Mouse (Mus musculus): Measurements from ENCODE around the gene Wasf2. TPM values are rescaled to one million over a fixed set of nuclear protein-coding genes. Genes with fewer than 3 reads are reported as not detected.

Gene Wasf2
- total RNA-seq, 2 experiments from 2014 or later, result 73.7 to 79.6 TPM

GRCm38 (mm10) chr4:133217641-133218040 is 87.3 kb downstream of the Wasf2 start:
- no peak for ATAC-seq (replicated peaks; ENCODE audit: low FRiP score, poor library complexity, severe bottlenecking)

GRCm38 (mm10) chr4:133218745-133219144 is 88.4 kb downstream of the Wasf2 start:
- no peak for ATAC-seq (replicated peaks; ENCODE audit: low FRiP score, poor library complexity, severe bottlenecking)

GRCm38 (mm10) chr4:133220656-133221055 is 90.4 kb downstream of the Wasf2 start:
- no peak for ATAC-seq (replicated peaks; ENCODE audit: low FRiP score, poor library complexity, severe bottlenecking)

- no peak for ATAC-seq (replicated peaks; ENCODE audit: low FRiP score, poor library complexity, severe bottlenecking)
Measured at GRCm38 (mm10) chr4:133221701-133222100, 91.4 kb downstream of the Wasf2 start.

GRCm38 (mm10) chr4:133223875-133224274 is 93.6 kb downstream of the Wasf2 start:
- no peak for ATAC-seq (replicated peaks; ENCODE audit: low FRiP score, poor library complexity, severe bottlenecking)

- no peak for ATAC-seq (replicated peaks; ENCODE audit: low FRiP score, poor library complexity, severe bottlenecking)
Measured at GRCm38 (mm10) chr4:133226073-133226472, 95.8 kb downstream of the Wasf2 start.

- ATAC-seq (replicated peaks; ENCODE audit: low FRiP score, poor library complexity, severe bottlenecking), result no peak
Measured at GRCm38 (mm10) chr4:133227636-133228035, 97.3 kb downstream of the Wasf2 start.

GRCm38 (mm10) chr4:133229582-133229981 is 99.3 kb downstream of the Wasf2 start:
- ATAC-seq (replicated peaks; ENCODE audit: low FRiP score, poor library complexity, severe bottlenecking), result no peak

GRCm38 (mm10) chr4:133233285-133233976 is 103.1 kb downstream of the Wasf2 start:
- peak; percentile 64; the same call in 1 of the 2 replicates for ATAC-seq (replicated peaks; ENCODE audit: low FRiP score, poor library complexity, severe bottlenecking)

- ATAC-seq (replicated peaks; ENCODE audit: low FRiP score, poor library complexity, severe bottlenecking), result no peak
Measured at GRCm38 (mm10) chr4:133234771-133235170, 104.5 kb downstream of the Wasf2 start.

- no peak for ATAC-seq (replicated peaks; ENCODE audit: low FRiP score, poor library complexity, severe bottlenecking)
Measured at GRCm38 (mm10) chr4:133235415-133235814, 105.1 kb downstream of the Wasf2 start.

- ATAC-seq (replicated peaks; ENCODE audit: low FRiP score, poor library complexity, severe bottlenecking), result no peak
Measured at GRCm38 (mm10) chr4:133237911-133238310, 107.6 kb downstream of the Wasf2 start.

- peak; percentile 67 for ATAC-seq (replicated peaks; ENCODE audit: low FRiP score, poor library complexity, severe bottlenecking)
Measured at GRCm38 (mm10) chr4:133240490-133240921, 110.2 kb downstream of the Wasf2 start, which contains the start of gene Map3k6. Gene Map3k6 (plus strand): TSS chr4:133240818.

GRCm38 (mm10) chr4:133240934-133241908 is 110.9 kb downstream of the Wasf2 start:
- peak; percentile 87 for ATAC-seq (replicated peaks; ENCODE audit: low FRiP score, poor library complexity, severe bottlenecking)

- ATAC-seq (replicated peaks; ENCODE audit: low FRiP score, poor library complexity, severe bottlenecking), result no peak
Measured at GRCm38 (mm10) chr4:133241910-133242309, 111.6 kb downstream of the Wasf2 start.

GRCm38 (mm10) chr4:133242710-133243109 is 112.4 kb downstream of the Wasf2 start:
- ATAC-seq (replicated peaks; ENCODE audit: low FRiP score, poor library complexity, severe bottlenecking), result no peak

- no peak for ATAC-seq (replicated peaks; ENCODE audit: low FRiP score, poor library complexity, severe bottlenecking)
Measured at GRCm38 (mm10) chr4:133243538-133243937, 113.2 kb downstream of the Wasf2 start.

GRCm38 (mm10) chr4:133244289-133244688 is 114.0 kb downstream of the Wasf2 start:
- ATAC-seq (replicated peaks; ENCODE audit: low FRiP score, poor library complexity, severe bottlenecking), result no peak

- ATAC-seq (replicated peaks; ENCODE audit: low FRiP score, poor library complexity, severe bottlenecking), result no peak
Measured at GRCm38 (mm10) chr4:133247072-133247471, 116.8 kb downstream of the Wasf2 start.

GRCm38 (mm10) chr4:133247806-133248449 is 117.6 kb downstream of the Wasf2 start:
- ATAC-seq (replicated peaks; ENCODE audit: low FRiP score, poor library complexity, severe bottlenecking), result peak; percentile 79

All from erythroid progenitor cell, adult 5-6 weeks (primary cell).